Mouse (Mus musculus) NIH3T3 (cell line): ENCODE data around the gene Dyrk2.
A peak's percentile ranks its signal among the peaks of the same experiment; 100 is the strongest.

Experiments used
- DNase-seq: peaks from one replicate; pipeline ENCODE4 v3.0.0-alpha.2; 2012; ENCODE audit warnings: low read depth

The Dyrk2 gene

GRCm38 (mm10) chr10:118870201-118870980 is at the start of gene Dyrk2:
Gene Dyrk2, minus strand, starts transcription at chr10:118870209.
- peak; percentile 43 for DNase-seq

GRCm38 (mm10) chr10:118902625-118903024 is 32.6 kb upstream of the Dyrk2 start:
- DNase-seq, result no peak

DNA sequence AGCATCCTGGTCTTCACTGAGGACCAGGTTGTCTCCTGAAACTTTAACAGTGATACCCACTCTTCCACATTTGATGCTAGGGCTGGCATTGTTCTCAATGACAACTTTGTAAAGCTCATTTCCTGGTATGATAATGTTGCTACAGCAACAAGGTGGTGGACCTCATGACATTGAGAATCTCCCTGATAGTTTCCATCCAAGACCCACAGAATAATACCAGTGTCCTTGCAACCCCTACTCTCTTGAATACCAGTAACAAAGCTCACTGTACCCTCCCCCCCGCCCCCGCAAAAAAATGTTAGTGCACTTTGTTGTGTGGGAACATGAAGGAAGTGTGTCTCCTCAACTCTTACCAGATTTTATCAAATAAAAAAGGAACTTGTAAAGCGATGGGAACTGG is 23.6 kb upstream of the Dyrk2 start:
- DNase-seq, result no peak

- no peak for DNase-seq
Measured at GRCm38 (mm10) chr10:118884126-118884525, 14.1 kb upstream of the Dyrk2 start.

DNA sequence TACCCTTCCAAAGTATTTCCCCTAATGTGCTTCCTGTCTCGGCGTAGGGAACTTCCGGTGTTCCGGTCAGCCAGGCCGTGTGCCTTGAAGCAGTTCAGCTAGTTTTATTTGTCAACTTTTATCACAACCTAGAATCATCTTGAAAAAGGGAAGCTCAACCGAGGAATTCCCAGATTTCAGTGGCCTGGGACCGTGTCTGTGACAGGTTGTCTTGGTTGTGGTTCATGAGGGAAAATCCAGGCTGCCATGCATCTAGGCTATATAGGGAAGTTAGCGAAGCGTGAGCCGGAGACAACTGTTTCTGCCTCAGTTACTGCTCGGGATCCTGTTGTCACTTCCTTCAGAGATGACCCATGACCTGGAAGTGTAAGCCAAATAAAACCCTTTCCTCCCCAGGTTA is 13.3 kb upstream of the Dyrk2 start:
- no peak for DNase-seq

DNA sequence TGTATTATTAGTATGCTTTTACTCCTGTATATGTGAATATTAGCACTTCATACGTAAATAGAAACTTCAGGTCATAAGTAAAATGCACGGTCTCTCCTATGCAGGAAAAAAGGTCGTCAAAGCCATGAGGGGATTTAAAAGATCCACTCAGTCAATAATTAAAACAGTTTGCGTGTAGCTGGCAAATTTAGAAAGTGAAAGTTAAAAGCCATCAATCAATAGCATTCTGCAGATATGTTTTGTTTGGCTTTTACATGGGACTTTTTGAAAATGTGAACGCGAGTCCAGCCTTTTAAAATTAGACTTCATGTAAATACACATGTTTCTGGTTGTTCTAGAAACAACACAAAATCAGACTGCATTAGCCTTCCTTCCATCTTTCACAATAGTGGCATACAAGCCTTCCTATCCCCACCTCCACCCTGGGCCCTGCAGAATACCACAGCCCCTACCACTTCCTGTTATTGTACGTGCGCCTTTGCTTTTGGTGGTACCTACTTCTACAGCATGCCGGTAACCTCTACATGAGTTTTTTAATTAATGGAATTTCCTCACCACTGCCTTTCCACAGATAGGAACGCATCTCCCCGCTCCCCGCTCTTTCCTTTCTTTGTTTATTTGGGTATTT is 12.4 kb upstream of the Dyrk2 start:
- DNase-seq, result peak; percentile 19

- DNase-seq, result no peak
Measured at GRCm38 (mm10) chr10:118880776-118881175, 10.8 kb upstream of the Dyrk2 start.

GRCm38 (mm10) chr10:118872196-118872595 is 2.2 kb upstream of the Dyrk2 start:
- DNase-seq, result no peak

GRCm38 (mm10) chr10:118869591-118870001 is 413 bp downstream of the Dyrk2 start:
- DNase-seq, result peak; percentile 79

- DNase-seq, result peak; percentile 90
Measured at GRCm38 (mm10) chr10:118868601-118869590, 1.1 kb downstream of the Dyrk2 start.

GRCm38 (mm10) chr10:118867896-118868600 is 2.0 kb downstream of the Dyrk2 start:
- DNase-seq, result peak; percentile 64

- no peak for DNase-seq
Measured at GRCm38 (mm10) chr10:118867304-118867895, 2.6 kb downstream of the Dyrk2 start.

GRCm38 (mm10) chr10:118864976-118865375 is 5.0 kb downstream of the Dyrk2 start:
- DNase-seq, result no peak

- DNase-seq, result no peak
Measured at GRCm38 (mm10) chr10:118863611-118864010, 6.4 kb downstream of the Dyrk2 start.

DNA sequence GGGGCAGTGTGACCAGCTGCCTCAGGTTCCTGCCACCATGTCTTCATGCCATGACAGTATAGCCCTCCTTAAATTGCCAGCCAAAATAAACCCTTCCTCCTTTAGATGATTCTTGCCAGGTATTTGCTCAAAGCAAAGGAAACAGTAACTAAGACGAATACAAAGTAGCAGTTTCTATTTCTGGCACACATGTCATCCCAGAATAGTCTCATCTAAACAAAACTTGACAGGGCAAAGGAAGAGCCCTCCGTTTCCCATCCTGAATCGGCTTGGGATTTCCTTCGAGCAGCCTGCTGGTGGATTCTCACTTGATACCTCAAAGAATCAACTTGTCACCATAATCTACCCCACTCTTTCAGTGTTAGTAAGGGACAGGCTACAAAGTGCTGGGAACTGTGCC is 7.8 kb downstream of the Dyrk2 start:
- no peak for DNase-seq

- DNase-seq, result no peak
Measured at GRCm38 (mm10) chr10:118861234-118862025, 8.6 kb downstream of the Dyrk2 start.

DNA sequence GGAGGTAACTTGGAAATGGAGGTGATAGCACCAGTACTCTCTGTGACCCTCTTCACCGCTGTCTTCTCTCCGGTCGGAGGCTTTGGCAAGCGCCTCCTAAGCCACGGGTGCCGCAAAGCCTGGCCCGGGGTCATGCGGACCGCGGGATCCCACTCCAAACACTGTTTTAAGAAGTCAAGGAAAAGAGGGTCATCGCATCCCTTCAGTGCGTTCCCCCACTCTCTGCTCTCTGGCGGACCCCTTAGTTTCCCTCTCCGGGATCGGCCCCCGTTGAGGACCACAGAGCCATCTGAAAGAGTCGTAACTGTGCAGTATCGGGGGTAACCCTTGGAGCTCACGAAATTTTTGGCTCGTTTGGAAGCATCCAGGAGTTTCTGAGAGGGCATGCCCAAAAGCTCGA is 10.4 kb downstream of the Dyrk2 start:
- no peak for DNase-seq

GRCm38 (mm10) chr10:118854641-118855040 is 15.4 kb downstream of the Dyrk2 start:
- no peak for DNase-seq

DNA sequence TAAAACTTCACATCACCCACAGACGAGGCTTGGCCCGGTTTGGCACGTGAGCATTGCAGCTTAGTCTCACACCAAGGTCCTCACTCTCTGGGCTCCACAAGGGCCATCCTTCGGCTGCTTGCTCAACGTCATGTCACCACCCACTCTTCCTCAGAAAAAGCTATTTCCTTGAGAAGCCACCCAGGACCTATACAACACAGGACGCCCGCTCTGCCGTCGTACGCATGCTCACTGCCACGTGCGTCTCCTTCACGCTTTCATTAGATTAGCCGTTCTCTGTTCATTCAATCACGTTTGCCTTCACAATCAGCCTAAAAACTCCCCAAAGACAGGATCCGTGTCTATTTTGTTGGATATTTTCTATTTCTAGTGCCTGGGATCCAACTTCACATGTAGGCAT is 17.5 kb downstream of the Dyrk2 start:
- no peak for DNase-seq

- no peak for DNase-seq
Measured at GRCm38 (mm10) chr10:118848501-118848900, 21.5 kb downstream of the Dyrk2 start.
